Mouse (Mus musculus): Measurements from ENCODE around the gene Setd1b. TPM values are rescaled to one million over a fixed set of nuclear protein-coding genes. Genes with fewer than 3 reads are reported as not detected.
A peak's percentile ranks its signal among the peaks of the same experiment; 100 is the strongest.

Gene Setd1b
- total and polyA plus RNA-seq, 3 experiments: 3.0 to 23.5 TPM; not detected in 1

DNA sequence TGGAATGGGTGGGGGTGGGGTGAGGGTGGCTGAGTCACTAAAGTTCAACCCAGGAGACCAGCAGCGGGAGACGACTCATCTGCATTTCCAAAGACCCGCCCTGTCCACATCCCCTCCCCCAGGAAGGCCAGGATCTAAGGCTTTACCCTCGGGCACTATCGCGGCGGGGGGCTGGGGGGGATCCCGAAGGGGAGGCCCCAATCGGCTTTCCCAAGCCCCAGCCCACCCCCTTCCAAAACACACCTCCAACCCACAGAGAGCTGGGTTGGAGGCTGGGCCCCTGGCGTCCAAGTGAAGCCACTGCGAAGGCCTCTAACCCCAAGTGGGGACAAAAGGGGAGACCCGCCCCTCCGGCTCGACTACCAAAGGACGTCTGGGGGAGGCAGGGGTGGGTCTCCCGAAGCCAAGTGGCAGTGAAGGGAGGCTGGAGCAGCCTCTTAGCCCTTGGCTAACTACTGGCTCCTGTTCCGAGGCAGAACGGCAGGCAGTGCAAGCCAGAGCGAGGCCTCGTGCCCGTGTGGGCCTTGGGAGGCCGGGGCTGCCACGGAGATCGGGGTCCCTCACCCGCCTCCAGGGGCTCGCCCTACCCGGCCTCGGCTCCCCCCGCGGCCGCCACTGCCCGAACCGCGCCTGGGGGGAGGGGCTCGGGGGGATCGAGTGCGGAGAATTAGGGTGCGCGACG is 3.6 kb upstream of the Setd1b start (continued):
- no peak for TF ChIP-seq TAL1 (IDR thresholded peaks at IDR 0.05; ENCODE audit: low read length)
- peak; percentile 57; the same call in 1 of the 2 replicates for TF ChIP-seq HCFC1 (IDR thresholded peaks at IDR 0.05; ENCODE audit: low read depth, low read length)
- TF ChIP-seq MEF2A (IDR thresholded peaks at IDR 0.05; ENCODE audit: extremely low read depth, insufficient replicate concordance, low read depth, low read length, poor library complexity, severe bottlenecking): peak; percentile 8; the same call in 1 of the 2 replicates
- no peak; the same call in 1 of the 2 replicates for TF ChIP-seq MAFK (IDR thresholded peaks at IDR 0.05; ENCODE audit: borderline replicate concordance, low read depth, low read length)
- peak; percentile 51 for TF ChIP-seq ZMIZ1 (IDR thresholded peaks at IDR 0.05; ENCODE audit: low read depth, low read length)
- peak; percentile 25; the same call in 1 of the 2 replicates for TF ChIP-seq RCOR1 (IDR thresholded peaks at IDR 0.05; ENCODE audit: low read depth, low read length)

- peak overlapping the region; percentile 100 for H3K27ac ChIP-seq (ENCODE audit: control insufficient read depth, low read depth, low read length)
- H3K79me2 ChIP-seq (ENCODE audit: control insufficient read depth, insufficient read depth, low read length, poor library complexity): peaks cover 66% of the 10 kb centered on the region
- H3K9me3 ChIP-seq (replicated peaks; ENCODE audit: insufficient read depth, low read length): no peaks in the 10 kb centered on the region
- H3K27me3 ChIP-seq (ENCODE audit: control insufficient read depth in 1 of 2, insufficient read depth in 2 of 2, low read length in 2 of 2): no peaks in the 10 kb centered on the region
- DNase-seq (ENCODE audit: low read depth, low spot score): peak; percentile 81
- H3K4me3 ChIP-seq (ENCODE audit: control insufficient read depth in 1 of 2, insufficient read depth in 1 of 2, low read depth in 2 of 2, low read length in 2 of 2): peak overlapping the region; percentile 78 to 81
- H3K9ac ChIP-seq (ENCODE audit: control insufficient read depth, low read depth, low read length, poor library complexity, severe bottlenecking): peak overlapping the region; percentile 98
- H3K4me1 ChIP-seq (ENCODE audit: control insufficient read depth in 1 of 2, insufficient read depth in 2 of 2, low read length in 2 of 2): peaks cover 3 to 23% of the 10 kb centered on the region in 2 experiments; a peak in 3 of 4 replicates
- peaks cover 0 to 20% of the 10 kb centered on the region in 2 experiments; a peak in 2 of 4 replicates for H3K36me3 ChIP-seq (ENCODE audit: control insufficient read depth in 1 of 2, insufficient read depth in 2 of 2, low read length in 2 of 2)
- TF ChIP-seq CHD1 (IDR thresholded peaks at IDR 0.05; ENCODE audit: low read depth, low read length): peak; percentile 15; the same call in 1 of the 2 replicates
- no peak for TF ChIP-seq GATA1 (IDR thresholded peaks at IDR 0.05; ENCODE audit: low read depth, low read length)
- no peak; the same call in 1 of the 2 replicates for TF ChIP-seq KAT2A (conservative IDR thresholded peaks at IDR 0.05; ENCODE audit: low read depth, low read length)
- 0 out of 2 replicates have a peak, but pooled peaks have one; percentile 11 for TF ChIP-seq MYB (IDR thresholded peaks at IDR 0.05; ENCODE audit: low read depth, low read length)
- no peak for TF ChIP-seq JUND (IDR thresholded peaks at IDR 0.05; ENCODE audit: low read depth, low read length)
- no peak for TF ChIP-seq ZNF384 (IDR thresholded peaks at IDR 0.05; ENCODE audit: low read depth, low read length)
- TF ChIP-seq POLR2AphosphoS5 (IDR thresholded peaks at IDR 0.05; ENCODE audit: borderline replicate concordance, low read depth, low read length): no peak
- TF ChIP-seq CHD2 (IDR thresholded peaks at IDR 0.05; ENCODE audit: low read length): no peak
- TF ChIP-seq ETS1 (IDR thresholded peaks at IDR 0.05; ENCODE audit: low read depth, low read length): 0 out of 2 replicates have a peak, but pooled peaks have one; percentile 18
- peak; percentile 80 for TF ChIP-seq GABPA (IDR thresholded peaks at IDR 0.05; ENCODE audit: low read depth, low read length)
- TF ChIP-seq USF2 (IDR thresholded peaks at IDR 0.05; ENCODE audit: borderline replicate concordance in 1 of 2, insufficient read depth in 1 of 2, low read depth in 1 of 2, low read length in 2 of 2): no peak
- TF ChIP-seq MAFK (IDR thresholded peaks at IDR 0.05; ENCODE audit: borderline replicate concordance, low read depth, low read length): 0 out of 2 replicates have a peak, but pooled peaks have one; percentile 22
- 0 out of 2 replicates have a peak, but pooled peaks have one; percentile 17 for TF ChIP-seq RCOR1 (IDR thresholded peaks at IDR 0.05; ENCODE audit: low read depth, low read length)
- TF ChIP-seq BHLHE40 (IDR thresholded peaks at IDR 0.05; ENCODE audit: borderline replicate concordance, low read depth, low read length): no peak
- peak; percentile 52; the same call in 1 of the 2 replicates for TF ChIP-seq MAZ (IDR thresholded peaks at IDR 0.05; ENCODE audit: low read depth, low read length)
- peak; percentile 53 for TF ChIP-seq NELFE (IDR thresholded peaks at IDR 0.05; ENCODE audit: low read depth, low read length)
- no peak for TF ChIP-seq ELF1 (IDR thresholded peaks at IDR 0.05; ENCODE audit: low read depth, low read length)
- 0 out of 2 replicates have a peak, but pooled peaks have one; percentile 53 for TF ChIP-seq POLR2AphosphoS2 (IDR thresholded peaks at IDR 0.05; ENCODE audit: low read length)
- no peak; the same call in 1 of the 2 replicates for TF ChIP-seq MXI1 (IDR thresholded peaks at IDR 0.05; ENCODE audit: low read depth, low read length)
- peak; percentile 34; the same call in 1 of the 2 replicates for TF ChIP-seq UBTF (IDR thresholded peaks at IDR 0.05; ENCODE audit: borderline replicate concordance, insufficient read depth, low read depth, low read length)
- peak; percentile 83; the same call in 1 of the 2 replicates for TF ChIP-seq ZMIZ1 (IDR thresholded peaks at IDR 0.05; ENCODE audit: low read depth, low read length)
- TF ChIP-seq ZKSCAN1 (IDR thresholded peaks at IDR 0.05; ENCODE audit: low read depth, low read length): no peak
- peak; percentile 70; the same call in 1 of the 2 replicates for TF ChIP-seq MAX (IDR thresholded peaks at IDR 0.05; ENCODE audit: low read length)
- no peak for TF ChIP-seq MEF2A (IDR thresholded peaks at IDR 0.05; ENCODE audit: extremely low read depth, insufficient replicate concordance, low read depth, low read length, poor library complexity, severe bottlenecking)
- no peak for TF ChIP-seq USF1 (IDR thresholded peaks at IDR 0.05; ENCODE audit: low read depth, low read length)
- TF ChIP-seq HCFC1 (IDR thresholded peaks at IDR 0.05; ENCODE audit: low read depth, low read length): peak; percentile 54; the same call in 1 of the 2 replicates
- TF ChIP-seq EP300 (IDR thresholded peaks at IDR 0.05; ENCODE audit: low read depth in 1 of 2, low read length in 2 of 2): peak in 1 of 2 experiments; percentile 15; a peak in 1 of 4 replicates
These were observed 2.9 kb upstream of the Setd1b start for GRCm38 (mm10) chr5:123138953-123139721.

Data from MEL (cell line).